Mouse (Mus musculus) hindbrain, postnatal 0 days (tissue): ENCODE results near the gene Gm37240. TPM values are rescaled to one million over a fixed set of nuclear protein-coding genes. Genes with fewer than 3 reads are reported as not detected.

Source experiments
- ATAC-seq: fragments of 200-750 bp; cut with Nextera tagmentation; 2 replicates; pipeline ENCODE4 v1.8.0; 2017; ENCODE audit warnings: mild to moderate bottlenecking, moderate TSS enrichment, moderate library complexity
- DNase-seq: peaks from one replicate; pipeline ENCODE4 v3.0.0-alpha.2; 2015; ENCODE audit warnings: low spot score
- H3K27ac ChIP-seq: fragments of 300-500 bp; sonication (generic); 2 replicates; pipeline ENCODE4 v1.5.1; 2014; ENCODE audit warnings: mild to moderate bottlenecking
- H3K27me3 ChIP-seq: fragments of 300-500 bp; sonication (generic); 2 replicates; pipeline ENCODE4 v1.6.1; 2014; ENCODE audit warnings: low read length, mixed read lengths; ENCODE audit not compliant: insufficient read depth
- H3K36me3 ChIP-seq: fragments of 300-500 bp; sonication (generic); 2 replicates; pipeline ENCODE4 v1.6.1; 2014; ENCODE audit warnings: low read length, mixed read lengths; ENCODE audit not compliant: insufficient read depth
- H3K4me1 ChIP-seq: fragments of 300-500 bp; sonication (generic); 2 replicates; pipeline ENCODE4 v1.6.1; 2014; ENCODE audit warnings: antibody characterized with exemption, low read length, mixed read lengths; ENCODE audit not compliant: insufficient read depth
- H3K4me2 ChIP-seq: fragments of 300-500 bp; sonication (generic); 2 replicates; pipeline ENCODE4 v1.6.1; 2014; ENCODE audit warnings: low read depth, mild to moderate bottlenecking, low read length, moderate library complexity, mixed read lengths
- H3K4me3 ChIP-seq: fragments of 300-500 bp; sonication (generic); 2 replicates; pipeline ENCODE4 v1.5.1; 2014; ENCODE audit warnings: low read length
- H3K9ac ChIP-seq: fragments of 300-500 bp; sonication (generic); replicated peaks from 2 replicates; pipeline ENCODE4 v1.6.1; 2014; ENCODE audit warnings: mild to moderate bottlenecking, low read length, moderate library complexity, mixed read lengths
- H3K9me3 ChIP-seq: fragments of 300-500 bp; sonication (generic); 2 replicates; pipeline ENCODE4 v1.6.1; 2016; ENCODE audit warnings: low read length, mixed read lengths
- CTCF ChIP-seq: IDR thresholded peaks from 2 replicates; pipeline ENCODE4 v1.5.1; 2016; ENCODE audit warnings: antibody characterized with exemption, control low read depth, low read depth
- WGBS: fragments of 180-500 bp; shearing (Covaris S2); extraction: QIAGEN DNeasy Blood & Tissue Kit; methylation state at CpG from one replicate; pipeline ENCODE4 v1.1.7; 2014; 5-methylcytosine and 5-hydroxymethylcytosine counted together
- polyA plus RNA-seq: library from polyadenylated mRNA; unstranded; fragments of >200 nt; fragmentation: Nextera tagmentation; extraction: Ambion mirVana; gene quantifications from 2 replicates; pipeline ENCODE4 v1.2.1, GENCODE M21; 2015
- total RNA-seq: library from RNA; depleted of rRNA; stranded (reverse); fragments of >200 nt; gene quantifications from 2 replicates; pipeline ENCODE4 v1.2.3, GENCODE M21; 2014

Gm37240 gene
- total and polyA plus RNA-seq, 2 experiments from 2014 or later = 1.5 TPM; not detected in 1

DNA sequence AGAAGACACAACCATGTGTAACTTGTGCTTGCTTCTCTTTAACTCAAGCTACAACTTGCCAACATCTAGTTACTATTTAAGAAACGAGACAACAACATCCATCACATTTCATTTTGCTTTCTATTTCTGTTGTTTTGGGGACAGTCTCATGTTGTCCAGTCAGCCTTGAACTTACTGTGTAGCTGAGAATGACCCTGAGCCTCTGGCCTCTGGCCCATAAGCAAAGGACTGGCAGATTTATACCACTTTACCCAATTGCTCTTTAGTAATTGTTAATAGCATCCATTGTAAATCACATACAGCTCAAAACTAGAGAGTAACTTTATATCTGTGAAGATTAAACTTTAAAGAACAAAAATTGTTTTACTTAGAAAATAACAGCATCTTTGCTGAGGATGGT, 1345.4 kb downstream of the Gm37240 start:
- Histone ChIP-seq H3K4me2 (no peak overlapping the region), H3K4me1 (no peaks in the 10 kb centered on the region), H3K4me3 (no peak overlapping the region), H3K9me3 (no peaks in the 10 kb centered on the region), H3K27ac (no peak overlapping the region), H3K27me3 (no peaks in the 10 kb centered on the region), H3K9ac (no peak overlapping the region), H3K36me3 (no peaks in the 10 kb centered on the region)
- DNase-seq (no peak), ATAC-seq (no peak)
- TF ChIP-seq CTCF = no peak
- 92% methylated on average over 1 of the region's 1 CpGs for WGBS

DNA sequence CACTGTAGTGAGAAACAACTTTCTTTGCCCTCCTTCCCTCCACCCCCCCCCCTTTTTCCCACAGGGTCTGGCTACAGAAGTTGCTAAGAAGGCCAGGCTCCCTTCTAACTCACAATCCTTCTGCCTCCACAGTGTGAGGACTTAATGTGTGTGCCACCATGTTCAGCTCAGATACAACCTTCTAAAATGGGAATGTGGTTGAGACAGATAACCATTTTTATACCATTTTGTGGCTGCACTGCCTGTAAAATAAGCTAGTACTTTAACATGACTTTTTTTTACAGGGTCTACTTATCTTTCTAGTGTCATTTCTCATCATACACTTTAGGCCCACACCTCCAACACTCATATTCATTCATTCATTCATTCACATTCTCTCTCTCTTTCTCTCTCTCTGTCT, 1346.7 kb downstream of the Gm37240 start:
- TF ChIP-seq CTCF = no peak

DNA sequence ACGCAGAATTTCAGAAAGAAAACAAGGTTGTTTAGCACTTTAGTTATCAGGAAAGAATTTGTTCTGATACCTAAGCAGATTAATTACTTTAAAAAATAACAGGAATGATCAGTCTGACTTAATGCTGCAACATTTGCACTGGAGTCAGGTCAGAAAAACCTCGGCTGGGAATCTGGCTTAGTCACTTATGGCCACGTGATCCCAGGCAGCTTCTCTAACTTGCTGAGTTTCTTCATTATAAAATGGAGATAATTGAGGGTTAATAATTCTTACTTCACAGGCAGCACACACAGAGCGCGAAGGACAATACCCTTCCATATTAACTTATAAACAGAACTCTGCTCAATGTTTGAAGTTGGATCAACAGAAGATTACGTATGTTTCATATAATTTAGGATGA, 1350.3 kb downstream of the Gm37240 start:
- no peaks in the 10 kb centered on the region for H3K4me1 ChIP-seq
- no peaks in the 10 kb centered on the region for H3K27me3 ChIP-seq
- 78% methylated on average over 6 of the region's 6 CpGs for WGBS
- TF ChIP-seq CTCF = no peak
- no peaks in the 10 kb centered on the region for H3K36me3 ChIP-seq
- H3K4me2 ChIP-seq = no peak overlapping the region
- no peak overlapping the region for H3K9ac ChIP-seq
- ATAC-seq (no peak), DNase-seq (no peak)
- H3K9me3 ChIP-seq = no peaks in the 10 kb centered on the region
- H3K27ac ChIP-seq = no peak overlapping the region
- H3K4me3 ChIP-seq = no peak overlapping the region

More for the DNA sequence above, 1346.7 kb downstream of the Gm37240 start:
- Histone ChIP-seq H3K4me1 (no peaks in the 10 kb centered on the region), H3K27me3 (no peaks in the 10 kb centered on the region), H3K9ac (no peak overlapping the region), H3K4me3 (no peak overlapping the region), H3K4me2 (no peak overlapping the region), H3K9me3 (no peaks in the 10 kb centered on the region), H3K27ac (no peak overlapping the region), H3K36me3 (no peaks in the 10 kb centered on the region)
- DNase-seq (no peak), ATAC-seq (no peak)

DNA sequence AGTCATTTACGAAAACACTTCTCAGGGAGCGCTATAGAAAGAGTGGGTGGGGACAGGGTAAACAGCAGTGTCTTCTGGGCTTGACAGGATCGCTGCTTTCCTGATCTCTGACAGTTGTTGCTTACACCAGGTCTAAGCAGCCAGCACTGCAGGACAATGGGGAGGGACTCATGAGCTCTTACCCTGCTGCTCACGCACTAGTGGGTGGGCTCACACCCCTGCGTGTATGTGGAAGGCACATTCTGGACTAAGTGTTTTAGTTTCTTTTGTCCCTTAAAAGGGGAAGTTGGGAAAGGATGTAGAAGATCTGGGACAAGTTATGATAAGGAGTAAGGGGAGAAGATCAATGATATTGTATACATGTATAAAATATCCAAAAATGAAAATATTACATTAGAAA, 1354.1 kb downstream of the Gm37240 start:
- ATAC-seq = no peak
- no peaks in the 10 kb centered on the region for H3K36me3 ChIP-seq
- DNase-seq = no peak
- H3K4me3 ChIP-seq = no peak overlapping the region
- H3K4me2 ChIP-seq = no peak overlapping the region
- TF ChIP-seq CTCF = no peak
- 65% methylated on average over 5 of the region's 5 CpGs for WGBS
- no peak overlapping the region for H3K9ac ChIP-seq
- no peak overlapping the region for H3K27ac ChIP-seq
- no peaks in the 10 kb centered on the region for H3K4me1 ChIP-seq
- H3K9me3 ChIP-seq = no peaks in the 10 kb centered on the region
- no peaks in the 10 kb centered on the region for H3K27me3 ChIP-seq

DNA sequence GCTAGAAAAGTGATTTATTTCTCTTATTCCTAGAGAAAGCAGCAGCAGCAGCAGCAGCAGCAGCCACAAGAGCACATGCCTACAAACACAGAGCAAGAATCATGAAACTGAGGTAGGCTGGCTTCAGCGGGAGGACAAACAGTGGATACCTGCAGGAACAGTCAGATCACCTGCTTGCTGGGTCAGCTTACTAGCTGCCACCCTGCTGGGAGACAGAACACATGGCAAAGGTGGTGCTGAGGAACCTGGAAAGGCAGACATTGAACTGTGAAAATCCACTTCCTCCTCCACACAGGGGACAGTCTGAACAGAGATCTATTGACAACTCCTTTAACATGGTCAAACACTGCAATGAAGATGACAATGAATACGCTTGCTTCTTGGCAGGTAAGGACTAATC, 1358.3 kb downstream of the Gm37240 start:
- TF ChIP-seq CTCF = no peak
- DNase-seq = no peak
- Histone ChIP-seq H3K36me3 (no peaks in the 10 kb centered on the region), H3K27ac (no peak overlapping the region), H3K4me2 (no peak overlapping the region), H3K27me3 (no peaks in the 10 kb centered on the region), H3K9me3 (no peaks in the 10 kb centered on the region), H3K4me3 (no peak overlapping the region), H3K4me1 (no peaks in the 10 kb centered on the region), H3K9ac (no peak overlapping the region)
- 78% methylated on average over 2 of the region's 2 CpGs for WGBS
- ATAC-seq = no peak

DNA sequence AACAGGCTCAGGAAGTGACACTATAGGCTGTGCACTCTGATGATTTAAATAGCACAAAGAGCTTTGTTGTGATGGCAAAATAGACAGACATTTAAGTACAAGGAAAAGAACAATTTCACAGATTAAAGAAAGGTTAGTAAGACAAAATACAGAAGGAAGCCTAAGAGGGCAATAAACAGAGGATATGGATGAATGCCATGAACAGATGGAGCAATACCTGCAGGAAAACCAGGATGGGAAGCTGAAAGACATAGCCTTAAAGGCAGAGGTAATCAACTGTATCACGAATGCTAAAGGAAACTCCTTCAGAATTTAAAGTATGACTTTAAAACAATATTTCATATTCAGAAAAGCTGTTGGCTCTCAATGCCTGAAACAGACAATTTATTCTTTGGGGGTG, 1362.4 kb downstream of the Gm37240 start:
- H3K9me3 ChIP-seq = no peaks in the 10 kb centered on the region
- H3K27ac ChIP-seq = no peak overlapping the region
- H3K36me3 ChIP-seq = no peaks in the 10 kb centered on the region
- no peaks in the 10 kb centered on the region for H3K27me3 ChIP-seq
- 71% methylated on average over 1 of the region's 1 CpGs for WGBS
- no peaks in the 10 kb centered on the region for H3K4me1 ChIP-seq
- no peak overlapping the region for H3K9ac ChIP-seq
- no peak overlapping the region for H3K4me3 ChIP-seq
- DNase-seq = no peak
- H3K4me2 ChIP-seq = no peak overlapping the region
- ATAC-seq = no peak
- TF ChIP-seq CTCF = no peak

DNA sequence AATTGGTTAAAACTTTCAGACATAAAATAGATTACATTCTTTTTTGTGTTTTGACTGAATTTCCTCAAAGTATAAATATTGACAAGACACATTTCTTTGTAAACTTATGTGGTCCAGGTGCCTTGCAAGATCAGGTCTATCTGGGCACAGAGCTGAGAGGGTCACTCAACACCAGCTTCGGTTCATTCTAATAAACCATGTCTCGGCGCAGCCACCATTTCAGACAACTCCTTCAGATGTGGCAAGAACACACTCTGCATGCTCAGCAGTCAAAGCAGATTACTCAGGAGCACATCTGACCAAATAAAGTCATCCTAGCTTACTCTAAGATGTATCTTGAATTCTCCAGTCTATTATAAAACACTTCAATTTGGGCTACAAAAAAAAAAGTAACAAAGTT, 1371.2 kb downstream of the Gm37240 start:
- WGBS = 90% methylated on average over 3 of the region's 3 CpGs

More for the DNA sequence above, 1371.2 kb downstream of the Gm37240 start:
- H3K4me3 ChIP-seq = no peak overlapping the region
- no peak overlapping the region for H3K9ac ChIP-seq
- H3K4me1 ChIP-seq = no peaks in the 10 kb centered on the region
- no peak for DNase-seq
- TF ChIP-seq CTCF = no peak
- H3K36me3 ChIP-seq = no peaks in the 10 kb centered on the region
- H3K27me3 ChIP-seq = no peaks in the 10 kb centered on the region
- no peaks in the 10 kb centered on the region for H3K9me3 ChIP-seq
- no peak for ATAC-seq
- no peak overlapping the region for H3K27ac ChIP-seq
- H3K4me2 ChIP-seq = no peak overlapping the region
